Mouse (Mus musculus): ENCODE results near the gene Tesk1. TPM values are rescaled to one million over a fixed set of nuclear protein-coding genes. Genes with fewer than 3 reads are reported as not detected.
A peak's percentile ranks its signal among the peaks of the same experiment; 100 is the strongest.

Gene Tesk1
- 89.1 and 109 TPM in 2 replicates for polyA plus RNA-seq (2012; rRNA removed)

DNA sequence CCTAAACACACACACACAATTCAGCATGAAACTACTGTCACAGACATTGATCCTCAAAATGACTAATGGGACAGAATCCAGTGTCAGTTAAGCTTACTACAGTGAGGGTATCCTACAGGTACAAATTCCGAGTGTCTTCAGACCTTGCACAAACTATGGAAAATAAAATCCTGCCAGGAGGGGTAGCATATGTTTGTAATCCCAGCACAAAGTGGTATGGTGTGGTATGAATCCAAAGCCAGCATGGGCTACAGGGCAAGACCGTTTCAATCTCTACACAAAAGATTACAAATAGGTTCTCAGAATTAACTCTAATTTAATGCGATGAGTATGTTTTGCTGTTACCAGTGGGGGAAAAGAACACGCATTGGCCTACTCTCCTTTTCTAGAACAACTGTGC is at the start of gene Tesk1:
Tesk1 (plus strand) TSS at position 301 of the 400 bp plus-strand sequence.
- DNase-seq (ENCODE audit: low read depth), result no peak
- no peak for TF ChIP-seq POLR2A (IDR thresholded peaks at IDR 0.05; ENCODE audit: borderline replicate concordance, extremely low read depth, insufficient read depth, insufficient read length, poor library complexity, severe bottlenecking)
- TF ChIP-seq CTCF (IDR thresholded peaks at IDR 0.05; ENCODE audit: borderline replicate concordance, extremely low read depth, insufficient read depth, insufficient read length), result no peak

DNA sequence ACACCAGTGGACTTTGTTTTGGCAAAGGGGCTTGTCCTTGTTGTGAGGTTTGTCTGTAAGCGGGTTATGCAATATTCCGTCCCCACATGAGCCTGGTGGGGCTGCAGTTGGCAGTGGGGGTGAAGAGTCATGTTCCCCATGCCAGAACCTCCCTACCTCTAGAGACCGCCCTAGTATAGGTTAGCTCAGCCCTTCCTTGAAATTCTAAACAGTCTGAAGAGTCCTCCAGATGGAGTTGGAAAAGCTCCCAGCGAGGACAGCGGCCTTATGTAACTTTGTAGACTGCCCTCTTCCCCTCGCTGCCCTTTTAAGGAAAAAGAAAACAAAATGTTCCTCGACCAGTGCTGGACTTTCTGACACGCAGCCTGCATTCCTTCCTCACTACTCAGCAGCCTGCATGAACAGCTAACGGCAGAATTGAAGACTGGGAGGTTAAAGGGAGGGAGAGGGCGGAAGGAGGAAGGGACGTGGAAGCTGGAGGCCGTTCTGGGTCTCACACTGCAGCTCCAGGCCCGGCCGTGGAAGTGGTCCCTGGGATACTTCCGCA is 47.3 kb upstream of the Tesk1 start:
- peak; percentile 37 for DNase-seq (ENCODE audit: low read depth)
- TF ChIP-seq POLR2A (IDR thresholded peaks at IDR 0.05; ENCODE audit: borderline replicate concordance, extremely low read depth, insufficient read depth, insufficient read length, poor library complexity, severe bottlenecking) (no peak), CTCF (IDR thresholded peaks at IDR 0.05; ENCODE audit: borderline replicate concordance, extremely low read depth, insufficient read depth, insufficient read length) (no peak)

DNA sequence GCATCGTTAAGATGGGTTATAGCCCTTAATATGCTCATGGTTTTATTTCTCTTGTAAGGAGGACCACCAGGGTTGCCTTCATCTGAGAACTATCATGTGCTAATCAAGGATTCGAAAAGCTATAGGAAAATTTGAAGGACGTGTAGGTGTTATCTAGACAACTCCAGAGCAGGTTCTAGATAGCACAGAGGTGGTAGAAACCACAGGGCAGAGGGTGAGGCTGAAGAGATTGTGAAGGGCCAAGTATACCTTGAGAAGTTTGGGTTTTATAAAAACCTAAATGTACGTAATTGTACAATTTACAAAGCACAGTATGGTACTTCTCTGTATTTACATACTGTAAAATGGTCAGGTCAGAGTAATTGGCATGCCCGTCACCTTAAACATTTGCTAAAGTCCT is 46.6 kb upstream of the Tesk1 start:
- DNase-seq (ENCODE audit: low read depth), result no peak
- no peak for TF ChIP-seq CTCF (IDR thresholded peaks at IDR 0.05; ENCODE audit: borderline replicate concordance, extremely low read depth, insufficient read depth, insufficient read length)
- TF ChIP-seq POLR2A (IDR thresholded peaks at IDR 0.05; ENCODE audit: borderline replicate concordance, extremely low read depth, insufficient read depth, insufficient read length, poor library complexity, severe bottlenecking), result no peak

DNA sequence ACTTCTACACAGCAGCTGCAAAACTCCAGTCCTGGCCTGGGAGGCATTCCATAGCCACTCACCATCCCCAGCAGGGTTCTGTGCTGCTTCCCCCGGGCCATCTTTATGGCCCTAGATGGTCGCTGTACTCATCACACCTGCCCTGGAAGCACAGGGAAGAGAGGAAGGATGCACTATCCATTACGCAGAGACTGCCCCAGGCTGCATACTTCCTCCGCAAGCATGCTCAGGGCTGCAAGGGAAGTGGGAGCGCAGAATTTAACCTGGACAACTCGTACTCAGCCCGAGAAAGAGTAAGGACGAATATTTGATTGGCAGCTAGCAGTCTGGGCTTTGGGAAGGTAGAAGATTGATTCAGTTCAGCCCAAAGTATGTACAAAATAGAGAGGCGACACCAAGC is 45.9 kb upstream of the Tesk1 start:
- TF ChIP-seq POLR2A (IDR thresholded peaks at IDR 0.05; ENCODE audit: borderline replicate concordance, extremely low read depth, insufficient read depth, insufficient read length, poor library complexity, severe bottlenecking) (no peak), CTCF (IDR thresholded peaks at IDR 0.05; ENCODE audit: borderline replicate concordance, extremely low read depth, insufficient read depth, insufficient read length) (no peak)
- DNase-seq (ENCODE audit: low read depth), result no peak

DNA sequence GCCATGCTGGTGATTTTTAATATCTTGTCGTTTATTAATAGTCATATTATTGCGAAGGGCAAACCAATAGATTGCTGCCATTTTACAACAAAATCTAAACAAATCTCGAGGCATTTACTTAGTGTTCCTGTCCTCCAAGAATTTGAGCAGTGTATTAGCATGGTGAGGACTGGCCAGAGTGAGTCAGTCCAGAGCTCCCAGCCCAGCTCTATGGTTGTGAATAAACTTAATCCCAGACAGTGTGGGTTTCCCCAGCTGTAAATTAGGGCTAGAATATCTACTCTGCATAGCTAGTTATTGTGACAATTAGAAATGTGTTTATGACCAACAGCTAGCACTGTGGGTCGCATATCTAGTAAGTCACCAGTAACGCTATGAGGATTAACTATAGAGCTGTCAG is 45.4 kb upstream of the Tesk1 start:
- TF ChIP-seq CTCF (IDR thresholded peaks at IDR 0.05; ENCODE audit: borderline replicate concordance, extremely low read depth, insufficient read depth, insufficient read length), result no peak
- no peak for TF ChIP-seq POLR2A (IDR thresholded peaks at IDR 0.05; ENCODE audit: borderline replicate concordance, extremely low read depth, insufficient read depth, insufficient read length, poor library complexity, severe bottlenecking)

GRCm38 (mm10) chr4:43398014-43398413 is 43.7 kb upstream of the Tesk1 start:
- peak; percentile 34 for DNase-seq (ENCODE audit: low read depth)
- TF ChIP-seq POLR2A (IDR thresholded peaks at IDR 0.05; ENCODE audit: borderline replicate concordance, extremely low read depth, insufficient read depth, insufficient read length, poor library complexity, severe bottlenecking) (no peak), CTCF (IDR thresholded peaks at IDR 0.05; ENCODE audit: borderline replicate concordance, extremely low read depth, insufficient read depth, insufficient read length) (no peak)

More for the DNA sequence above, 45.4 kb upstream of the Tesk1 start:
- DNase-seq (ENCODE audit: low read depth), result no peak

- DNase-seq (ENCODE audit: low read depth), result peak; percentile 63
- TF ChIP-seq POLR2A (IDR thresholded peaks at IDR 0.05; ENCODE audit: borderline replicate concordance, extremely low read depth, insufficient read depth, insufficient read length, poor library complexity, severe bottlenecking) (no peak), CTCF (IDR thresholded peaks at IDR 0.05; ENCODE audit: borderline replicate concordance, extremely low read depth, insufficient read depth, insufficient read length) (no peak)
These were observed 42.9 kb upstream of the Tesk1 start for GRCm38 (mm10) chr4:43398829-43399331.

GRCm38 (mm10) chr4:43399391-43400131 is 42.2 kb upstream of the Tesk1 start:
- TF ChIP-seq POLR2A (IDR thresholded peaks at IDR 0.05; ENCODE audit: borderline replicate concordance, extremely low read depth, insufficient read depth, insufficient read length, poor library complexity, severe bottlenecking) (no peak), CTCF (IDR thresholded peaks at IDR 0.05; ENCODE audit: borderline replicate concordance, extremely low read depth, insufficient read depth, insufficient read length) (no peak)
- DNase-seq (ENCODE audit: low read depth), result no peak

GRCm38 (mm10) chr4:43400976-43401375 is 40.8 kb upstream of the Tesk1 start:
- no peak for TF ChIP-seq CTCF (IDR thresholded peaks at IDR 0.05; ENCODE audit: borderline replicate concordance, extremely low read depth, insufficient read depth, insufficient read length)
- no peak for TF ChIP-seq POLR2A (IDR thresholded peaks at IDR 0.05; ENCODE audit: borderline replicate concordance, extremely low read depth, insufficient read depth, insufficient read length, poor library complexity, severe bottlenecking)

DNA sequence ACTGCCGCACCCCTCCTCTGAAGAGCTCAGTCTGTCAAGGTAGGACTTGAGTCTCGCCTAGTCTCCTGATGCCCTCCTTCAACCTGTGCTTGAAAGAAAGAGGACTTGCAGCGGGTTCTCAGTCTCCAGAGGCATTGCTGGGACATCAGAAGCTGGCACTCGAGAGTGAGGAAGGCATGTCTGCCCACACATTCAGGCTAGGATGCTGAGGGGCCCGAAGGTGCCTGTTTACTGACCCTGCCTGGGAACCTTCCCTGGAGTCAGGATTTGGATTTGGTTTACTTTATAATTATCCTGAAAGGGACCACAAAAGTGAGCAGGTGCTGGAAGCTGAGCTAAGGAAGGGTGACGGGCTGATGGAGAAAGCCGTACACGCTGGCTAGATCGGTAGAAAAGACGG is 40.3 kb upstream of the Tesk1 start:
- TF ChIP-seq CTCF (IDR thresholded peaks at IDR 0.05; ENCODE audit: borderline replicate concordance, extremely low read depth, insufficient read depth, insufficient read length) (no peak), POLR2A (IDR thresholded peaks at IDR 0.05; ENCODE audit: borderline replicate concordance, extremely low read depth, insufficient read depth, insufficient read length, poor library complexity, severe bottlenecking) (no peak)
- no peak for DNase-seq (ENCODE audit: low read depth)

More at GRCm38 (mm10) chr4:43400976-43401375, 40.8 kb upstream of the Tesk1 start:
- peak; percentile 52 for DNase-seq (ENCODE audit: low read depth)

- TF ChIP-seq POLR2A (IDR thresholded peaks at IDR 0.05; ENCODE audit: borderline replicate concordance, extremely low read depth, insufficient read depth, insufficient read length, poor library complexity, severe bottlenecking) (no peak), CTCF (IDR thresholded peaks at IDR 0.05; ENCODE audit: borderline replicate concordance, extremely low read depth, insufficient read depth, insufficient read length) (no peak)
- no peak for DNase-seq (ENCODE audit: low read depth)
These were observed 39.5 kb upstream of the Tesk1 start for GRCm38 (mm10) chr4:43402212-43402611.

Data from brain, embryonic 14.5 days (tissue).